Mouse (Mus musculus) 416B (cell line): ENCODE data around the gene Nipal3.

Source experiments
- DNase-seq: peaks from one replicate; pipeline ENCODE4 v3.0.0; 2011; ENCODE audit warnings: low read depth

The Nipal3 gene

GRCm38 (mm10) chr4:135505794-135506193 is 11.0 kb upstream of the Nipal3 start:
- peak; percentile 91 for DNase-seq

- DNase-seq: peak; percentile 27
Measured at GRCm38 (mm10) chr4:135501587-135501986, 6.7 kb upstream of the Nipal3 start.

DNA sequence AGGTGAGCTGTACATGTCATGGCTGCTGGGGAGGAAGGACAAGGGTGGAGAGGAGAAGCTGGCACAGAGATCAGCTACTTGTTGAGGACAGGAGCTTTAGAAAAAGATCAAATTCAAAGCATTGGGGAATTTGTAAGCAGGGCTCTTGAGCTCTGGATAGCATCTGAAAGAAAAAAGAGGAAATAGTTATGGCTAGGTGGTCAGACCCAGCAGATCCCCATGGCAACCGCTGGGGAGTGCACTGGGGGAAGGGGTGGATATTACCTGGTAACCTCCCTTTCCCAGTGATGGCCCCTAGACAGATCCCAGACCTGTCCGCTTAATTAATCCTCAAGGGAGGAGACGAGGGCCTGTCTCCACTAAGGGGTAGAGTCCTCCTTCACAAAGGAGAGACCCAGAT is 5.0 kb upstream of the Nipal3 start:
- DNase-seq: no peak

DNA sequence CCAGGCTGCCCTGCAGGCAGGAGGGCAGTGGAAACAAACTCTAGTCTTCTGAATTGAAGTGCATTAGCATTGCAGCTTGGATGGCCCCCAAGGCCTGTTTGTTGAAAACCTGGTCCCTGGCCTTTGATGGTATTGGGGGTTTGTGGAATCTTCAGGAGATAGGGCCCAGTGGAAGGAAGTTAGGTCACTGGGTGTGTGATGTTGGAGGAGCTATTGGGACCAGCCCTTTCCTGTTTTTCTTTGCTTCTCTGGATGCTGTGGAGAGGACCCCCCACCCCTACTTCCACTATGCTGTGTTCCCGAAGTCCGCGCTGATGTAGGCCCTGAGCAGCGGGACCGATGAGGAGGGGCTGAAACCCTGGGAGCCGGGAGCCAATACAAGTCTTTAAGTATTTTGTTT is 3.3 kb upstream of the Nipal3 start:
- DNase-seq: no peak

DNA sequence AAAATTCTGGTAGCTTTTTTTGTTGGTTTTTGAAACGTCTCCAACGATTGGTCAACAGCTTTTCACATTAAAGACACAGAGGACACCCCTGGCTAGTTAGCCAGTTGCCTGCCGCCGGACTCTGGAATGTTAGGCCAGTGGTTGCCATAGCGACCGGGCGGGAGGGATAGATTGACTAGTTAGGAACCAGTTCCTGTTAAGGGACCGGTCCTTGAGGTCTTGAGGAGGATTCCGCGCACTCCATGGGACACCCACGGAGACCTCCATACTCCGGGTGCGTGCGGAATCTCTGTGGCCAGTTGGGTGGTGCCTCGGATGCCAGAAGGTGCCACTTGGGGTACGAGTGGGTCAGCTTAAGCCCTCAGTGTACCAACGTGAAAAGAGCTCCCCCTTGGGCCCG is 972 bp upstream of the Nipal3 start:
- no peak for DNase-seq

GRCm38 (mm10) chr4:135495397-135495791 is 556 bp upstream of the Nipal3 start:
- no peak for DNase-seq

- peak; percentile 80 for DNase-seq
Measured at GRCm38 (mm10) chr4:135493691-135494520, 932 bp downstream of the Nipal3 start.

- peak; percentile 75 for DNase-seq
Measured at GRCm38 (mm10) chr4:135493271-135493670, 1.6 kb downstream of the Nipal3 start.

DNA sequence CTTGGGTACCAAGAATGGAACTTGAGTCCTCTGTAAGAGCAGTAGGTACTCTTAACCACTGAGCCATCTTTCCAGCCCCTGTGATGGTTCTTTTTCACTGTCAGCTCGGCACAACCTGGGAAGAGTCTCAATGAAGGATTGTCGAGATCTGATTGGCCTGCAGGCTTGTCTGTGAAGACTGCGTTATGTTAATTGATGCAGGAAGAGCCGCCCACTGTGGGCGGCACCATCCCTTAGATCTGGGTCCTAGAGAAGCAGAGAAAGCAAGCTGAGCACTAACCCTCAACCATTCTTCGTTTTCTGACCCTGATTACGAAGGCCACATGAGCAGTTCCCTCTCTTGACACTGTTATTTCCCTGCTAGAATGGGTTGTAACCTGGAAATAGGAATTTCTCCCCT is 5.6 kb downstream of the Nipal3 start:
- DNase-seq: no peak

DNA sequence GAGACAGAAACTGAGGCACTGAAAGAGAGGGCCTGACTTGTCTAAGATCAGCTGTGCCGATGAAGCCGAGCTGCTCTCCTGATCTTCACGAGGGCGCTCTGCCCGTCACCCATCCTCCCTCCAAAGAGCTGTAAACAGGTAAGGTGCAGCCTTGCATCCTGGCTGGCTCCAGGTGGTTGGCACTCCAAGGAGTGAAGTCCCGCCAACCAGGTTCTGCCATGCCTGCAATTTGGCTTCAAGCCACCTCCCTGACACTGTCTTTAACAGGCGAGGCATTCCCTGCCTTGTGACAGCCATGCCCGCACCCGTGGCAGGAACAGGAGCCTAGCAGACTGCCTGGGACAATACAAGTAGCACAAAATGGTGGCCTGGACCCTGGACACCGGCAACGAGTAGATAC is 8.5 kb downstream of the Nipal3 start:
- no peak for DNase-seq

GRCm38 (mm10) chr4:135485086-135485485 is 9.8 kb downstream of the Nipal3 start:
- DNase-seq: no peak

DNA sequence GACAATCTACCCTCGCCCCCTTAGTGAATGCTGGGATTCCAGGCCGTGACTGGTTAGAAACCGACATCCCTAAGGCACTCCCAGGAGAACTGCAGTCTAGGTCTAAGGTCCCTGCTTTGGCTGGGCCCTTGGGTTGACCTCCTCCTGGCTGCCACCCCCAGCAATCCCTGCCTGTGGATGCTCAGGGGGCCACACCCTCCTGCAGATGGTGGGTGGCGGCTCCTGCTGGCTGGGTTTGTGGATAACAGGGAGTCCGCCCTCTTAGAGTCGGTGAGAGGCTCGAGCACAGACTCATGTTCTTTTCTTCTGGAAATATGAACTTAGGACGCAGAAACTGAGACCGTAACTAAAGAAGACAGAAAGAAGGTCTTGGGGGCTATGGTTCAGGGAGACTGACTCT is 14.5 kb downstream of the Nipal3 start:
- no peak for DNase-seq

DNA sequence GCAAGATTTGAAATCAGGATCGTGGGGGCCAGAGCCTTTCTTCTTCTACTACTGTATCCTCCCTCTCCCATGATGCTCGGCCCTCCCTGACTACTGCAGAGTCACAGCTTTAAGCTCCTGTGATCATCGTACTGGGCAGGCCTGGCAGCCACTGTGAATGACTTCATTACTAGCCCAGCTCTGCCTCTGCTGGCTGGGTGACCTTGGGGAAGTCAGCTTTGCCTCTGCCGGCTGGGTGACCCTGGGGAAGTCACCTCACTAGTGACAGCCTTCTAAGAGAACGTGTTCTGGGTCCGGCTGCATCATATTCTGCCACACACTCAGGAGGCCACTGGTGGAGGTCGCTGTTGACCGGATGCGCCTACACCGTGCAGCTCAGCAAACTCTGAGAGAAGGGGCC is 17.0 kb downstream of the Nipal3 start:
- no peak for DNase-seq

DNA sequence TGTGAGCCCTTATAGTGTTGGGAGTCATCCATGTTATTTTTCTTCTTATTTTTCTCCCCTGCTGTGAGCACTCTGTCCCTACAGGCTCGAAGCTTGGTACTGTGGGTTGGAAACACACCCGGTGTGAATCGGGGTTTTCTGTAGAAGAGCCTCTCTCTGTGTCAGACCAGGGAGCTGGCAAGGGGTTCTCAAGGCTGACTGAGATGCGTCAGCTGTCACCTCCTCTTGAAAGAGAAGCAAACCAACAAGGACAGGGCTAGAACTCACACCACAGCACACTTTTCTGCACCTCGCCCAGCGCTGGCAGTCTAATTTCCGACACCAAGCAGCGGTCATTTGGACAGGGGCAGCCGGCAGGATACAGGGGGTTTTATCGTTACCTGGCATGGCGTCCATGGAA is 31.4 kb downstream of the Nipal3 start:
- no peak for DNase-seq

- no peak for DNase-seq
Measured at GRCm38 (mm10) chr4:135453572-135453971, 41.3 kb downstream of the Nipal3 start.

- DNase-seq: no peak
Measured at GRCm38 (mm10) chr4:135453164-135453563, 41.7 kb downstream of the Nipal3 start.

DNA sequence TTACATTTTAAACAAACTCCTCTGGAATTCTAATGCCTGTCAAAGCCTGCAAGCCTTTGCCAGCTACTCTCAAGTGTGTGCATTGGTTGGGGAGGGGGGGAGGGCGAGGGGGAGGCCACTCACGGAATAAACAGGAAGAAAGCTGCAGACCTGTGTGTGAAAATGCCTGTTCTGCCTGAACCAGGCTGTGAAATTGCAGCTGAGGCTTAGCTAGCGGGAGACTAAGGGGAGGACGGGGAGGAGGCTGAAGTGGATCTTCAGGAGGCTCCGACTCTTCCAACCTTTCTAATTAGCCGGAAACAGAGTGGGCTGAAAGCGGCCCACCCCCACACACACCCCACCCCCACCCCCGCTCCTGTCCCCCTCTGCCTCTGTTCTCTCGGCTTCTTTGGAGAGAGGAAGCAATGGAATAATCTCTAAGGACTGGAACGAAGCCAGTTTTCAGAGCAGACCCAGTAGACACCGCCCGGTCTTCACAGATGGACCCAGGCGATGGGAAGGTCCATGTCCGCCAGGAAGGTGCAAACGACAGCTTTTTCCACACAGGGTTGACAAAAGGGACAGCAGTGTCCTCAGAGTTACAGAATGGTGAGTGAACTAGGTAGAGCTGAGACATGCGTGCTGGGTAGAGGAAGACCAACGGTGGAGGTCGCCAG is 43.4 kb downstream of the Nipal3 start:
- DNase-seq: no peak

DNA sequence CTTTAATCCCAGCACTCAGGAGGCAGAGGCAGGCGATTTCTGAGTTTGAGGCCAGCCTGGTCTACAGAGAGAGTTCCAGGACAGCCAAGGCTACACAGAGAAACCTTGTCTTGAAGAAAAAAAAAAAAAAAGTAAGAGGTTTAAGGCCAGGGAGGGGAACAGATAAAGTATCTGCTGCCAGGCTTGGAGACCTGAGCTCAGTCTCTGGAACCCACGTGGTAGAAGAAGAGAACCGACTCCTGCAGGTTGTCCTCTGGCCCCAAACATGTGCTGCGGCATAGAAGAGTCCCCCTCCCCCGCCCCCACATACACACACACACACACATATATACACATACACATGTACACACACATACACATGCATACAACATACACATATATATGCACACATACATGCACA is 52.4 kb downstream of the Nipal3 start:
- DNase-seq: no peak

- DNase-seq: peak; percentile 94
Measured at GRCm38 (mm10) chr4:135439904-135440522, 54.8 kb downstream of the Nipal3 start.

DNA sequence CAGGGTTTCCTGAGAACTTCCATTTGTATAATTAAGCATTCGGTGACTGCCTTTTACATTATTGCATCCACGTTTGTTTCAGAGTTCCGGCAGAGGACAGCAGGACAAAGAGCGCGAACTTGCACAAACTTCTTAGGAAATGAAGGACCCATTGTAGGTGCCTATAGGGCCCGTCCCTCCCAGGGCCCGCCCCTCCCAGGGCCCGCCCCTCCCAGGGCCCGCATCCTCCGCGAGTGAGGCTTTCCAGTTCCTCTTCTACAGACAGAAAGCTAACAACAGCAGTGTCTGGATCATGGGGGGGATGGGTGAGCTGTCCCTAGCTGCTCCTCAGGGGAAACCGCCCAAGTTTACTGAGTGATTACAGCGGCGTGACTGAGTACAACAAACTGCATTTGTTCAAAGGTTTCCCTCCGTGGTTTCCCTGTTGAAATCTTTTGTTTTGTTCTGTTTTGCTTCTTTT is 55.6 kb downstream of the Nipal3 start:
- peak; percentile 97 for DNase-seq

DNA sequence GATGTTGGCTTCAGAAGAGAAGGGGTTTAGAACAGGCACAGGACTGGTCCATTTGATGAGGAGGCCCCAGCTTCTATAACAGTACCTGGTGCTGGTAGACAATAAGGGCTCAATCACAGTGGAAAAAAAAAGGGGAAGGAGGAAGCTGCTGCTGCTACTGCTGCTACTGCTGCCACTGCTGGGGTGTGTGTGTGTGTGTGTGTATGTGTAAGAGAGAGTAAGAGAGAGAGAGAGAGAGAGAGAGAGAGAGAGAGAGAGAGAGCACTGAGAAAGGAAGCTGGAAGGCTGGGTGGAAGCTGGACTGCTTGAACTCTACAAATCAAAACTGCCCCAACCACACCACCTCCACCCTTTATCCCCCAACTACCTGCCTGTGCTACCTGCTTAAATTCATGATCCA is 56.9 kb downstream of the Nipal3 start:
- peak; percentile 65 for DNase-seq

- peak; percentile 47 for DNase-seq
Measured at GRCm38 (mm10) chr4:135436291-135436690, 58.5 kb downstream of the Nipal3 start.

GRCm38 (mm10) chr4:135434395-135434789 is 60.4 kb downstream of the Nipal3 start:
- no peak for DNase-seq
